Mouse (Mus musculus) bone marrow macrophage, adult 2 months (primary cell): ENCODE measurements at regions not wholly inside any gene's neighbourhood (a gene's known extent, or its start where the extent isn't known, plus 50 kb on each side); places are given as distances from the start of the nearest gene placed in this dataset.

Experiments
- CTCF ChIP-seq: IDR thresholded peaks from 2 replicates; pipeline ENCODE4 v1.5.1; 2012; ENCODE audit warnings: low read depth, mild to moderate bottlenecking, low read length, moderate library complexity
- POLR2A ChIP-seq: IDR thresholded peaks from 2 replicates; pipeline ENCODE4 v1.6.1; 2012; ENCODE audit warnings: mild to moderate bottlenecking, low read depth, low read length, borderline replicate concordance

GRCm38 (mm10) chr5:101298411-101298810 is 366.4 kb downstream of the Nkx6-1 start:
- TF ChIP-seq CTCF: no peak
- no peak for TF ChIP-seq POLR2A
